Mouse (Mus musculus) G1E (cell line): Measurements from ENCODE around the gene Pcsk4.

Experiments
- CTCF ChIP-seq: IDR thresholded peaks from 2 replicates; pipeline ENCODE4 v1.5.1; 2012; ENCODE audit warnings: low read depth, low read length, inconsistent platforms, mixed read lengths
- TAL1 ChIP-seq: conservative IDR thresholded peaks from 2 replicates; pipeline ENCODE4 v1.6.1; 2012; ENCODE audit warnings: low read depth, low read length, inconsistent platforms, mixed read lengths

DNA sequence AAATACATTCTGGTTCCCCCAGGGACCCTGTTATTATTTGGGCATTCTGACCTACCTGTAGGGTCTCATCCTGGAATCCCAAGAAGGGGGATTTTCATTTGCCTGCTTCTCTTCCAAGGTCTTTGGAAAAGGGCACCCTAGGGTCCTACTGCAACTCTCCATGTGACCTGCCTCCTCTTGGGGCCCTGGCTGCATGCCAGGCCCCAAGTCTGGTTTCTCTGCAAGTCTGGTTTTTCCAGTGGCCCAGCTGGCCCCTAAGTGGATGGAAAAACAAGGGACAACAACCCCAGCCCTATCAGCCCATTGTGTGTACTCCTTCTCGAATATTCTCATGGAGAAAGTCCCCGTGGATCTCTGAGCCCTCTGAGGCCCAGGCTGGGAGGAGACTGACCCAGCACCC is 1.6 kb upstream of the Pcsk4 start:
- TF ChIP-seq CTCF: no peak
- no peak for TF ChIP-seq TAL1
